Mouse (Mus musculus) liver, embryonic 16.5 days (tissue): ENCODE results near the gene Ptprn2. TPM values are rescaled to one million over a fixed set of nuclear protein-coding genes. Genes with fewer than 3 reads are reported as not detected.

Source experiments
- ATAC-seq: fragments of 200-750 bp; cut with Nextera tagmentation; 2 replicates; pipeline ENCODE4 v1.8.0; 2017; ENCODE audit warnings: low read depth, mild to moderate bottlenecking, moderate number of reproducible peaks, moderate library complexity
- H3K27ac ChIP-seq: fragments of 300-500 bp; sonication (generic); 2 replicates; pipeline ENCODE4 v1.5.1; 2014; ENCODE audit warnings: mild to moderate bottlenecking, low read length
- H3K27me3 ChIP-seq: fragments of 300-500 bp; sonication (generic); 2 replicates; pipeline ENCODE4 v1.6.1; 2014; ENCODE audit warnings: low read depth, low read length, mixed read lengths; ENCODE audit not compliant: control insufficient read depth, insufficient read depth
- H3K36me3 ChIP-seq: fragments of 300-500 bp; sonication (generic); 2 replicates; pipeline ENCODE4 v1.6.1; 2014; ENCODE audit warnings: mild to moderate bottlenecking; ENCODE audit not compliant: control insufficient read depth, insufficient read depth
- H3K4me1 ChIP-seq: fragments of 300-500 bp; sonication (generic); 2 replicates; pipeline ENCODE4 v1.6.1; 2014; ENCODE audit warnings: low read depth, low read length, mixed read lengths; ENCODE audit not compliant: control insufficient read depth
- H3K4me2 ChIP-seq: fragments of 300-500 bp; sonication (generic); 2 replicates; pipeline ENCODE4 v1.6.1; 2014; ENCODE audit warnings: low read depth, low read length, mixed read lengths
- H3K4me3 ChIP-seq: fragments of 300-500 bp; sonication (generic); 2 replicates; pipeline ENCODE4 v1.5.1; 2014; ENCODE audit warnings: low read depth, mild to moderate bottlenecking, low read length
- H3K9ac ChIP-seq: fragments of 300-500 bp; sonication (generic); 2 replicates; pipeline ENCODE4 v1.6.1; 2014; ENCODE audit warnings: low read depth, low read length
- H3K9me3 ChIP-seq: fragments of 300-500 bp; sonication (generic); replicated peaks from 2 replicates; pipeline ENCODE4 v1.6.1; 2016; ENCODE audit warnings: low read length; ENCODE audit not compliant: control insufficient read depth
- WGBS: fragments of 180-500 bp; shearing (Covaris S2); extraction: QIAGEN DNeasy Blood & Tissue Kit; methylation state at CpG from one replicate; pipeline ENCODE4 v1.1.7; 2014; ENCODE audit not compliant: insufficient replicate concordance; 5-methylcytosine and 5-hydroxymethylcytosine counted together
- microRNA counts: library from miRNA; unstranded; fragments of <30 nt; microRNA quantifications from one replicate; lab custom pipeline; 2016
- microRNA-seq: library from miRNA; unstranded; fragments of <30 nt; microRNA quantifications from one replicate; pipeline ENCODE4, GENCODE M21; 2016
- polyA plus RNA-seq: library from polyadenylated mRNA; unstranded; fragments of >200 nt; fragmentation: Nextera tagmentation; extraction: Ambion mirVana; gene quantifications from 2 replicates; pipeline ENCODE4 v1.2.1, GENCODE M21; 2015

Ptprn2 gene
- polyA plus RNA-seq, 1 experiment from 2014 or later: 0.07 TPM

- Histone ChIP-seq H3K36me3 (no peaks in the 10 kb centered on the region), H3K9ac (no peak overlapping the region), H3K4me2 (no peak overlapping the region), H3K4me1 (no peaks in the 10 kb centered on the region), H3K4me3 (no peak overlapping the region), H3K9me3 (no peaks in the 10 kb centered on the region), H3K27ac (no peak overlapping the region), H3K27me3 (no peaks in the 10 kb centered on the region)
- no peak for ATAC-seq
- WGBS: 58% methylated on average over 3 of the region's 3 CpGs
These were observed 832.7 kb downstream of the Ptprn2 start for GRCm38 (mm10) chr12:117318229-117318628.

GRCm38 (mm10) chr12:117323017-117323416 lies 837.5 kb downstream of the Ptprn2 start:
- Histone ChIP-seq H3K27me3 (no peaks in the 10 kb centered on the region), H3K9ac (no peak overlapping the region), H3K4me2 (no peak overlapping the region), H3K9me3 (no peaks in the 10 kb centered on the region), H3K27ac (no peak overlapping the region), H3K4me3 (no peak overlapping the region), H3K4me1 (no peaks in the 10 kb centered on the region), H3K36me3 (no peaks in the 10 kb centered on the region)
- 84% methylated on average over 3 of the region's 3 CpGs for WGBS
- ATAC-seq: no peak

MicroRNAs within 50 kb of the gene (microRNA counts, 519-probe panel; counts per million panel counts)
- 2,247 counts per million, percentile 42 among the panel's probes with 10 or more counts for microRNA mmu-miR-153 (lab: Ali Mortazavi, UCI)

Small RNA genes within 50 kb of the gene (microRNA-seq; reads per million reads assigned to microRNA genes)
- gene Mir153: 5.9 reads per million, percentile 20 among the genes with 10 or more reads in this experiment

Other genes starting within 250 kb of the Ptprn2 start
- 2.8 and 3.0 TPM in 2 replicates for gene Wdr60, start 222.7 kb upstream of the Ptprn2 start, polyA plus RNA-seq
- not detected in 2 replicates for gene Gm11027, start 210.3 kb upstream of the Ptprn2 start, polyA plus RNA-seq
- gene Esyt2, start 204.5 kb upstream of the Ptprn2 start, polyA plus RNA-seq: 9.4 TPM in 2 replicates
- gene Ncapg2, start 80.3 kb upstream of the Ptprn2 start, polyA plus RNA-seq: 42.9 and 46.0 TPM in 2 replicates